Mouse (Mus musculus) hindbrain, embryonic 12.5 days (tissue): ENCODE results near the gene Cdh13. TPM values are rescaled to one million over a fixed set of nuclear protein-coding genes. Genes with fewer than 3 reads are reported as not detected.

Experiments used
- ATAC-seq: fragments of 200-750 bp; cut with Nextera tagmentation; 2 replicates; pipeline ENCODE4 v1.8.0; 2017; ENCODE audit warnings: moderate TSS enrichment; ENCODE audit not compliant: low FRiP score
- H3K27ac ChIP-seq: fragments of 300-500 bp; sonication (generic); 2 replicates; pipeline ENCODE4 v1.5.1; 2016; ENCODE audit warnings: mild to moderate bottlenecking
- H3K27me3 ChIP-seq: fragments of 300-500 bp; sonication (generic); 2 replicates; pipeline ENCODE4 v1.6.1; 2016; ENCODE audit warnings: mild to moderate bottlenecking
- H3K36me3 ChIP-seq: fragments of 300-500 bp; sonication (generic); 2 replicates; pipeline ENCODE4 v1.6.1; 2016; ENCODE audit warnings: mild to moderate bottlenecking
- H3K4me1 ChIP-seq: fragments of 300-500 bp; sonication (generic); 2 replicates; pipeline ENCODE4 v1.6.1; 2016
- H3K4me2 ChIP-seq: fragments of 300-500 bp; sonication (generic); replicated peaks from 2 replicates; pipeline ENCODE4 v1.6.1; 2016; ENCODE audit warnings: mild to moderate bottlenecking
- H3K4me3 ChIP-seq: fragments of 300-500 bp; sonication (generic); 2 replicates; pipeline ENCODE4 v1.5.1; 2016; ENCODE audit warnings: mild to moderate bottlenecking
- H3K9ac ChIP-seq: fragments of 300-500 bp; sonication (generic); 2 replicates; pipeline ENCODE4 v1.6.1; 2016; ENCODE audit warnings: mild to moderate bottlenecking, moderate library complexity
- H3K9me3 ChIP-seq: fragments of 300-500 bp; sonication (generic); replicated peaks from 2 replicates; pipeline ENCODE4 v1.6.1; 2016; ENCODE audit warnings: mild to moderate bottlenecking
- WGBS: fragments of 180-500 bp; shearing (Covaris S2); methylation state at CpG from one replicate; pipeline ENCODE4 v1.1.7; 2016; 5-methylcytosine and 5-hydroxymethylcytosine counted together
- polyA plus RNA-seq: library from polyadenylated mRNA; unstranded; fragments of >200 nt; fragmentation: Nextera tagmentation; extraction: Ambion mirVana; gene quantifications from 2 replicates; pipeline ENCODE4 v1.2.1, GENCODE M21; 2016

Gene Cdh13
- polyA plus RNA-seq, 1 experiment from 2014 or later, result 25.7 TPM

DNA sequence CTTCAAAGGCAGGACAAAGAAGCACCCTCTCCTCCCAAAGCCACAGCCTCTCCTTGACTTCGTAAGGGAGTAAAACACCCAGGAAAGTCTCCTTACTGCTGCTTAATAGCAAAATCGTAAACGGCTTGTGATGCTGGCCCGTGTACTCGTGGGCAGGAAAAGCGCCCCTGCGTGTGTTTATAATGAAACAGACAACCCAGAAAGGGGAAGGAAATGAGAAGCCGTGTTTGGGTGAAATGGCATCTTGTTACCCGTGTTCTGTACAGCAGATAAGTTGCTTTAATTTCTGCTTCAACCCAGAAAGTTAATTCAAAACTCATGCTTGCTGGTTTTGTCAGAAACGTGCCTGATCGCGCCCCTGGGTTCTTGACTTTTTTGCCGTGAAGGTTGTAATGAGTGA is 837.7 kb downstream of the Cdh13 start:
- H3K27me3 ChIP-seq, result no peaks in the 10 kb centered on the region; the same call in 1 of the 2 replicates
- no peaks in the 10 kb centered on the region for H3K36me3 ChIP-seq
- no peak overlapping the region for H3K27ac ChIP-seq
- H3K9ac ChIP-seq, result no peak overlapping the region
- H3K4me3 ChIP-seq, result no peak overlapping the region
- H3K4me2 ChIP-seq, result no peak overlapping the region
- no peaks in the 10 kb centered on the region for H3K9me3 ChIP-seq
- no peak for ATAC-seq
- no peaks in the 10 kb centered on the region for H3K4me1 ChIP-seq
- 77% methylated on average over 13 of the region's 13 CpGs for WGBS

DNA sequence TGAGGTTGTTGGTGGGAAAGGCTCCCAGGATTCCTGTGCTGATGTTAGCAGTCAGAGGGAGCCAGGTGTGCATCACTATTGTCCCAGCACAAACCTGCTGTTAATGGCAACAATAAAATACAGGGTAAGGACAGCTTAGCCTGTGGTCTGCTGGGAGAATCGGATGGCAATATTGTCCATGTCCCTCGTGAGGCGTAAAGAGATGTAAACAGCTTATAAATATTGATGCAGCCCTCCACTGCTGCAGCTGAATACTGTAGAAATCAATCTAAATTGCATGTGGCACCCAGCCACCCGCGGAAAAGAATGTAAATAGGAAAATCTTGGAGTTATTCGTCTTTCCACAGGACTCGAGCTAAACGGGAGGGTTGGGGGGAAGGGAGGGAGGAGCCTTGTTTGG is 844.3 kb downstream of the Cdh13 start:
- no peak overlapping the region for H3K4me2 ChIP-seq
- no peak overlapping the region for H3K4me3 ChIP-seq
- ATAC-seq, result peak; percentile 43
- H3K27me3 ChIP-seq, result no peaks in the 10 kb centered on the region; the same call in 1 of the 2 replicates
- no peaks in the 10 kb centered on the region for H3K9me3 ChIP-seq
- H3K36me3 ChIP-seq, result no peaks in the 10 kb centered on the region
- H3K9ac ChIP-seq, result no peak overlapping the region
- 42% methylated on average over 8 of the region's 8 CpGs for WGBS
- peaks cover 10% of the 10 kb centered on the region; the same call in 1 of the 2 replicates for H3K4me1 ChIP-seq
- peak overlapping the region; percentile 36 for H3K27ac ChIP-seq

DNA sequence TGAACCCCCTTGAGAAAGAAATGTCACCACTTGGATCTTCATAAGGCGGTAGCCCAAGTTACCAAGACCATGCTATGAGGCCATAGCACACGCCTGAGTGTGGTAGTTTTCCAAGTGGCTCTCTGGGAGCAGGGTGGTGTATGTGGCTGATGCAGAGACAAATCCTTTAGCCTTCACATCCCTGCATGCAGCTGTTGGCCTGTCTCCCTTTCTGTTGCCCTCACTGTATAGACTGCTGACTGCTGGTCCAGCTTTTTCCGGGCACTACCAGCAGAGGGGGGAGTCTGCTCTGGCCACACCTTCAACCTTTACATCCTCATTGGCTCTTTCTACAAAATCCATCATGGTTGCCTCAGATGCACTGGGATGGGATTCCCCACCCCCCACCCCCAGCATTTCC is 844.7 kb downstream of the Cdh13 start:
- Histone ChIP-seq H3K27ac (peak overlapping the region; percentile 36), H3K9ac (no peak overlapping the region), H3K4me1 (peaks cover 10% of the 10 kb centered on the region; the same call in 1 of the 2 replicates), H3K4me2 (no peak overlapping the region), H3K4me3 (no peak overlapping the region), H3K27me3 (no peaks in the 10 kb centered on the region; the same call in 1 of the 2 replicates), H3K9me3 (no peaks in the 10 kb centered on the region), H3K36me3 (no peaks in the 10 kb centered on the region)
- 69% methylated on average over 3 of the region's 3 CpGs for WGBS
- ATAC-seq, result peak; percentile 58

DNA sequence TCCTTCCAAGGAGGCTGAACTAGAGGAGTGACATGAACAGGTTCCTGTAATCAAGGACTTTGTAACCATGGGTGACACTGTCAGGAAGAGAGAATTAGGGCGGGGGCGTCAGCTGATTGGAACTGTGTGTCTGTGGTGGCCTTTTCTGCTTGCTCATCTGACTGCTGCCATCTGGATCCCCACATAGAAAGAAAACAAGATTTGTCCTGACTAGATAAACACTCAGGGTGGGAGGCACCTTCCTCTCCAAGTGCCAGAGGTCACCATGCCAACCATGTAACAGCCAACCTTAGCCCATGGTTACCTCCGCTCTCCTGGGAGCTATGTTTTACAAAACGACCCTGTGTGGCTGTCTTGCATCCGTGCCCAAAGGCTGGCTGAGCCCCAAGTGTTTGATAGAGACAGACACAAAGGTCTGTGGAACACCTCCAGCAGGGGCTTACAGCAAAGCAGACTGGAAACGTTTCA is 873.0 kb downstream of the Cdh13 start:
- 50% methylated on average over 6 of the region's 6 CpGs for WGBS
- Histone ChIP-seq H3K9me3 (no peaks in the 10 kb centered on the region), H3K27ac (no peak overlapping the region), H3K27me3 (no peaks in the 10 kb centered on the region), H3K4me1 (peaks cover 11% of the 10 kb centered on the region), H3K36me3 (no peaks in the 10 kb centered on the region), H3K4me3 (no peak overlapping the region), H3K4me2 (no peak overlapping the region), H3K9ac (no peak overlapping the region)
- ATAC-seq, result no peak

DNA sequence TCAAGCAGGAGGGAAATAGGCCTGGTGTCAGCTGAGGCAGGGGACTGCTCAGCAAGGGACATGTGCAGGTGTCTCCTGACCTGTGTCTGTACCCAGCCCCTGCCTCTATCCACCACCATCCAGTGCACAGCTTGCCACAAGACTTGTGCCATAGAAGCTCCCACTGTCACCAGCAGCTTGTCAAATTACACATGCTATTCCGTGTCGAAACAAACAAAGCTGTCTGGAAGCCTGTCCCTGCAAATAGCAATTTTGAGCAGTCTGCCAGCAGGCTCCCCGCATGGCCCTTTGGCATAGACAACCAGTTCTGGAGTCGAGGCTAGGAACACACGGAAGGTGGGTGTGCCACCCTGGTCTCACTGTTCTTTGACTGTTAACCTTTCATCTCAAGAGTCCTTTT is 875.1 kb downstream of the Cdh13 start:
- no peak overlapping the region for H3K27ac ChIP-seq
- no peak overlapping the region for H3K4me3 ChIP-seq
- H3K4me1 ChIP-seq, result peaks cover 11% of the 10 kb centered on the region
- H3K9me3 ChIP-seq, result no peaks in the 10 kb centered on the region
- ATAC-seq, result no peak
- no peak overlapping the region for H3K9ac ChIP-seq
- no peaks in the 10 kb centered on the region for H3K36me3 ChIP-seq
- no peak overlapping the region for H3K4me2 ChIP-seq
- WGBS, result 76% methylated on average over 5 of the region's 5 CpGs
- no peaks in the 10 kb centered on the region for H3K27me3 ChIP-seq

DNA sequence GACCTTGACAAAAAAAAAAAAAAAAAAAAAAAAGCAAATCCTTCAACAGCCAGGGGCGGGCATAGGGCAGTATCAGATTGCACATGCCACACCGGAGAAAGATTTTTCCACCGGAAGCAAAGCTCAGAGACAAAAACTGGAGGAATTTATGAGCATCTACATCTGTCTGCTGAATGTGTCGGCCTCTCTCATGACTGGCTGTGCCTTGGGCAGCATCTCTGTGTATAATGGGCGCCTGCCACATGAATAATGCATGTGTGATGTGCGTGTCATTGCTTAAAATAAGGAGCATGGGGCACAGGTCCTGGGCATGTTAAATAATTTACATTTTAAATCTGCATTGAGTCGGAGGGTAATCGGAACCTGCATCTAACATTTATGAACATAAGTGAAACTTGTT is 876.3 kb downstream of the Cdh13 start:
- H3K27ac ChIP-seq, result no peak overlapping the region
- H3K36me3 ChIP-seq, result no peaks in the 10 kb centered on the region
- no peak overlapping the region for H3K4me3 ChIP-seq
- no peaks in the 10 kb centered on the region for H3K27me3 ChIP-seq
- no peaks in the 10 kb centered on the region for H3K9me3 ChIP-seq
- H3K4me2 ChIP-seq, result no peak overlapping the region
- 23% methylated on average over 8 of the region's 8 CpGs for WGBS
- peak; percentile 80; the same call in 1 of the 2 replicates for ATAC-seq
- no peak overlapping the region for H3K9ac ChIP-seq
- peaks cover 11% of the 10 kb centered on the region for H3K4me1 ChIP-seq

DNA sequence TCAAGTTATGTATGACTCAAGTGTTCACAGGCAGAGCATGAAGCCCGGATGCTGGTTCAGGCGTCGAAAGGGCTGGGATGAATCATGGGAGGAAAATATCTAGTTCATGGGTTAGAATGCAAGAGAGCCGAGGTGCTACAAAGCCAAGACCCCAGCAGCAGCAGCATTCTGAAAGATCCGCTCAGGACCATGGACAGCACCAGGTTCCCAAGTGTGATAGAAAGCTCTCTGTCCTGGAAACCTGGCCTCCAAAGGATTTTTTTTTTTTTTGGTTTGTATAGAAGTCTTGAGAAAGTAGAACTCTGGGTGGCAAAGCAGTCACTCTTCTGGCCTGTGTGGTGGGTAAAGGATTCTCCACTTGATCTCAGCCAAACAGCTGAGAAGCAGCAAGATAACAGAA is 880.5 kb downstream of the Cdh13 start:
- Histone ChIP-seq H3K9ac (no peak overlapping the region), H3K27ac (no peak overlapping the region)
- WGBS, result 61% methylated on average over 5 of the region's 5 CpGs

DNA sequence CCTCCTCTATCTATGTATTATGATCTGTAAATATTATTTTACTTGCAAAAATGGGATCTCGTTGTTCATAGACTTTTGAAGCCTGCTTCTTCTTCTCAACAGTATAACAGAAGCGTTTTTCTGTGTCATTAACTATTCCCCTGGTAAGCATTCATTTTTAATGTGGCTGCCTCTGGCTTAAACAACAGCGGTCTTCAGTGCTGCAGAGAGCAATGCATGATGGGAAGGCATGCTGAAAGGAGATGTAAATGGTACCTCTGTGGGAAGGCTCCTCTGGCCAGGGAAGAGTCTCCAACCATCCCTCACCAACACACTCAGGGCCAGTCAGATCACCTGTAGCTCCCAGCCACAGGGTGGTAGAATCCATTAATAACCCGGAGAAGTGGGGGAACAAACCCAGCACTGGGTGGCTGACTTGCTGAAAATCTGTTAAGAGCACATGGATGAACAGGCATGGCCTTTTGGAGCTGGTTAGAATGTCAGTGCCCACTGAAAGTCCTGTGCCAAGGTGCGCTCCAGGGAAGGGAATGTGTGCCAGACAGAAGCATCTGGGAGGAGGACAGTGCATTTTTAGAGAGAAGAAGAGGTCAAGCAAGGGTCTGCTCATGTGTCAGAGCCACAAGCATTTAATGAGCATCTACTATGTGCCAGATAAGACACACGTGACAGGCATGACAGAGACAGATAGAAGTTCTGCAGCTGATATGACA is 893.8 kb downstream of the Cdh13 start:
- ATAC-seq, result no peak
- H3K4me1 ChIP-seq, result no peaks in the 10 kb centered on the region
- no peak overlapping the region for H3K9ac ChIP-seq
- no peak overlapping the region for H3K4me3 ChIP-seq
- no peak overlapping the region for H3K4me2 ChIP-seq
- 74% methylated on average over 6 of the region's 6 CpGs for WGBS
- no peak overlapping the region for H3K27ac ChIP-seq
- no peaks in the 10 kb centered on the region for H3K9me3 ChIP-seq
- H3K36me3 ChIP-seq, result no peaks in the 10 kb centered on the region
- H3K27me3 ChIP-seq, result no peaks in the 10 kb centered on the region

More for the DNA sequence above, 880.5 kb downstream of the Cdh13 start:
- H3K4me2 ChIP-seq, result no peak overlapping the region
- peaks cover 4% of the 10 kb centered on the region; the same call in 1 of the 2 replicates for H3K4me1 ChIP-seq
- ATAC-seq, result no peak
- H3K27me3 ChIP-seq, result no peaks in the 10 kb centered on the region
- H3K36me3 ChIP-seq, result no peaks in the 10 kb centered on the region
- no peak overlapping the region for H3K4me3 ChIP-seq
- H3K9me3 ChIP-seq, result no peaks in the 10 kb centered on the region

DNA sequence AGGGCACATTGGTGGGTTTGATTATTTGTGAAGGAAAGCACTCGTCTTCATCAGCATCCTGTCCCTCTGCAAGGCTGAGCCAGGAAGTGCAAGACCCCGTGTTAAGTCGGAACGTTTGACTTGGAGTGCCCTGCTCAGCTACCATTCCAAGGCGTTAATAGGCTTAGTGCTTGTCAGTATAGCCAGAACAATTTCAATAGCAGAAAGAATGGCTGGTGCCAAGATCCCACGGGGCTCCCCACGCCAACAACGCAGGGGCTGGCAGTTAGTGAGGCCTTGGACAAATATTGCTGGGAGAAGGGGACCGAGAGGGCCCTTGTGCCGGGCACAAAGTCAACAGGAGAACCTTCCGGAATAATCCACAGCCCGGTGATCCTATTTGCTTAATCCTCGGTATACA is 897.1 kb downstream of the Cdh13 start:
- no peaks in the 10 kb centered on the region for H3K27me3 ChIP-seq
- H3K9ac ChIP-seq, result no peak overlapping the region
- no peaks in the 10 kb centered on the region for H3K4me1 ChIP-seq
- H3K4me3 ChIP-seq, result no peak overlapping the region
- WGBS, result 74% methylated on average over 13 of the region's 13 CpGs
- ATAC-seq, result no peak
- H3K36me3 ChIP-seq, result no peaks in the 10 kb centered on the region
- no peak overlapping the region for H3K4me2 ChIP-seq
- no peaks in the 10 kb centered on the region for H3K9me3 ChIP-seq
- no peak overlapping the region for H3K27ac ChIP-seq

DNA sequence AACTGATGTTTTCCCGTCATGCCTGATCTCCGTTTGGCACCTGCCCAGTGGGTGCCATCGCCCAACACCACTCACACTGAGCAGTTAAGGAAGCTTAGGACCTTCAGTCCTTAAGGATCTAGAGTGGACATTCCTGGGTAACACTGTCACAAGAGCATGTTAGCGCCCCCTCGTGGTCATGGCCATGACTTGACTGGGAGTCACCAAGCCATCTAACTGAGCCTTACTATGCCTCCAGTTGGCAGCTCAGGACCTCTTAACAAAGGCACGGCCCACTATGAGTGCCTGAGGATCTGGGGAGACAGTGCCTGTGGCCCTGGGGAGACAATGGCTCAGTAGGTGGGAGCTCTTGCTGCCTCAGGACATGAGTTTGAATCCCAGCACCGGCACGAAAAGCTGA is 912.2 kb downstream of the Cdh13 start:
- H3K4me3 ChIP-seq, result no peak overlapping the region
- no peak overlapping the region for H3K9ac ChIP-seq
- no peaks in the 10 kb centered on the region for H3K4me1 ChIP-seq
- no peaks in the 10 kb centered on the region for H3K27me3 ChIP-seq
- H3K4me2 ChIP-seq, result no peak overlapping the region
- no peaks in the 10 kb centered on the region for H3K36me3 ChIP-seq
- WGBS, result 65% methylated on average over 8 of the region's 8 CpGs
- H3K27ac ChIP-seq, result no peak overlapping the region
- 0 out of 2 replicates have a peak, but pooled peaks cover 5% of the 10 kb centered on the region for H3K9me3 ChIP-seq
- ATAC-seq, result no peak

DNA sequence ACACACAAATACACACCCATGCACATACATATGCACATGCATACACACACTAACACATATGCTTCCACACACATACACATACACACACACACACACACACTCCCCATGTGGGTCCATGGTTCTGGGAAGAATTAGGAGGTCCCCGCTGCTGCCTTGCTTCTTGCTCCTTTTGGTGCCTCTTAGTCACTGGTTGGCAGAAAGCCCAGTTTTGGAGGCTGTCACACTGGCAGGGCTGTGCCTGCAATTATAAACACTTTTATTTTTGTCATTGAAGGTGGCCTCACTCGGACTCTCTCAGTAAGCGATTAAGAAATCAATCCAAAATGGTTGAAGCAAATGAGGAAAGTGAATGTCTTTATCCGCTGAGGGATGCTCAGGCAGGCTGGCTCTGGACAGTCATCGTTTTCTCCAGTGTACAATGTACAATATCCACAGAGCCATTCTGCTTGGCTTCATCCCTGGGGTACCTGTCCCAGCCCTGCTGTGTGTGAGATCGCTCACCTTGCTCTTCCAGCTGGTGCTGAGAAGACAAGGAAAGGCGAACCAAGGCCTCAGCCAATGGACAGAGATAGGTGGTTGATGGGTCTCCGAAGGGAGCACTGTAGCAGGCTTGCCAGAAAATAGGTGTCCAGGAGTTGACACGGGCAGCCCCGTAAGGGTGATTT is 913.1 kb downstream of the Cdh13 start:
- no peak for ATAC-seq
- Histone ChIP-seq H3K9ac (no peak overlapping the region), H3K27me3 (no peaks in the 10 kb centered on the region), H3K4me2 (no peak overlapping the region), H3K4me1 (no peaks in the 10 kb centered on the region), H3K27ac (no peak overlapping the region), H3K9me3 (0 out of 2 replicates have a peak, but pooled peaks cover 5% of the 10 kb centered on the region), H3K36me3 (no peaks in the 10 kb centered on the region), H3K4me3 (no peak overlapping the region)
- WGBS, result 86% methylated on average over 10 of the region's 10 CpGs

DNA sequence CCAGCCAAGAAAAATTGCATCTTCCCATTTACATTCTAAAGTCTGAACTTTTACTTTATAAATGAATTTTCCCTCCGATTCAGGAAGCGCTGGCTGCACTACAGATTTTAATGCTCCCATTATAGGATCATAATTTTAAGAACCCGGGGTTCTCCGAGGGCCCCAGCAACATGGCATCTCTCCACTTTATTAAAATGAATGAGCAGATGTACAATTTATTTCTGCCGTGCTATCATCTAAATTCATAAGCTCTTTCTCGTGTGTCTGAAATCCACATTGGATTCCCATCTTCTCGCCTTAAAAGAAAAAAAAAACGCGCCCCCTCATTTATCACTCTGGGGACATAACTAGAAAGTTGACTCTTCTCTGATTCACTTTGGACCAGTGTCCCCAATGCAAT is 925.0 kb downstream of the Cdh13 start:
- 90% methylated on average over 9 of the region's 9 CpGs for WGBS

More for the DNA sequence above, 925.0 kb downstream of the Cdh13 start:
- no peak overlapping the region for H3K4me2 ChIP-seq
- H3K4me1 ChIP-seq, result no peaks in the 10 kb centered on the region
- H3K27ac ChIP-seq, result no peak overlapping the region
- H3K27me3 ChIP-seq, result no peaks in the 10 kb centered on the region
- no peaks in the 10 kb centered on the region for H3K9me3 ChIP-seq
- no peak overlapping the region for H3K4me3 ChIP-seq
- H3K9ac ChIP-seq, result no peak overlapping the region
- no peak for ATAC-seq
- no peaks in the 10 kb centered on the region for H3K36me3 ChIP-seq
